Mouse (Mus musculus): Measurements from ENCODE around the gene Krt19. TPM values are rescaled to one million over a fixed set of nuclear protein-coding genes. Genes with fewer than 3 reads are reported as not detected.

Krt19 gene
- polyA plus RNA-seq, 2 experiments, result 1.8 to 2.4 TPM

- TF ChIP-seq EP300 (IDR thresholded peaks at IDR 0.05; ENCODE audit: low read depth) (no peak), CTCF (IDR thresholded peaks at IDR 0.05; ENCODE audit: low read depth) (no peak)
- WGBS (ENCODE audit: insufficient replicate concordance), result 35% methylated on average over 7 of the region's 7 CpGs
- ATAC-seq (ENCODE audit: insufficient read depth) (no peak), DNase-seq (ENCODE audit: low read depth in 3 of 3, low spot score in 3 of 3) (no peak)
- Histone ChIP-seq H3K27me3 (ENCODE audit: control insufficient read depth, insufficient read depth, low read length) (no peaks in the 10 kb centered on the region), H3K4me2 (ENCODE audit: low read depth) (no peak overlapping the region), H3K4me1 (replicated peaks; ENCODE audit: control insufficient read depth in 2 of 2, insufficient read depth in 2 of 2, low read length in 1 of 2) (no peaks in the 10 kb centered on the region; a peak in 1 of 4 replicates), H3K4me3 (ENCODE audit: insufficient read depth in 1 of 2, low read depth in 2 of 2, low read length in 2 of 2) (no peak overlapping the region), H3K36me3 (replicated peaks; ENCODE audit: control insufficient read depth, insufficient read depth, low read depth) (no peaks in the 10 kb centered on the region), H3K27ac (no peak overlapping the region), H3K9me3 (ENCODE audit: control insufficient read depth, low read length) (no peaks in the 10 kb centered on the region), H3K9ac (replicated peaks) (no peak overlapping the region)
Measured at GRCm38 (mm10) chr11:100164392-100164791, 15.9 kb upstream of the Krt19 start.

- Histone ChIP-seq H3K4me3 (ENCODE audit: insufficient read depth in 1 of 2, low read depth in 2 of 2, low read length in 2 of 2) (no peak overlapping the region), H3K4me2 (ENCODE audit: low read depth) (no peak overlapping the region), H3K27ac (no peak overlapping the region), H3K36me3 (replicated peaks; ENCODE audit: control insufficient read depth, insufficient read depth, low read depth) (no peaks in the 10 kb centered on the region), H3K9me3 (ENCODE audit: control insufficient read depth, low read length) (no peaks in the 10 kb centered on the region), H3K27me3 (ENCODE audit: control insufficient read depth, insufficient read depth, low read length) (no peaks in the 10 kb centered on the region), H3K4me1 (replicated peaks; ENCODE audit: control insufficient read depth in 2 of 2, insufficient read depth in 2 of 2, low read length in 1 of 2) (no peaks in the 10 kb centered on the region), H3K9ac (replicated peaks) (no peak overlapping the region)
- DNase-seq (ENCODE audit: low read depth in 3 of 3, low spot score in 3 of 3) (no peak), ATAC-seq (ENCODE audit: insufficient read depth) (no peak)
- WGBS (ENCODE audit: insufficient replicate concordance), result 49% methylated on average over 6 of the region's 6 CpGs
- TF ChIP-seq EP300 (IDR thresholded peaks at IDR 0.05; ENCODE audit: low read depth), result no peak
- no peak for TF ChIP-seq CTCF (IDR thresholded peaks at IDR 0.05; ENCODE audit: low read depth)
Measured at GRCm38 (mm10) chr11:100157908-100158477, 9.5 kb upstream of the Krt19 start.

- no peaks in the 10 kb centered on the region for H3K27me3 ChIP-seq (ENCODE audit: control insufficient read depth, insufficient read depth, low read length)
- 49% methylated on average over 3 of the region's 3 CpGs for WGBS (ENCODE audit: insufficient replicate concordance)
- ATAC-seq (ENCODE audit: insufficient read depth), result no peak
- no peak overlapping the region for H3K27ac ChIP-seq
- H3K9ac ChIP-seq (replicated peaks), result no peak overlapping the region
- no peak overlapping the region for H3K4me2 ChIP-seq (ENCODE audit: low read depth)
- no peaks in the 10 kb centered on the region for H3K36me3 ChIP-seq (replicated peaks; ENCODE audit: control insufficient read depth, insufficient read depth, low read depth)
- TF ChIP-seq EP300 (IDR thresholded peaks at IDR 0.05; ENCODE audit: low read depth) (no peak), CTCF (IDR thresholded peaks at IDR 0.05; ENCODE audit: low read depth) (no peak)
- no peak overlapping the region for H3K4me3 ChIP-seq (ENCODE audit: insufficient read depth in 1 of 2, low read depth in 2 of 2, low read length in 2 of 2)
- H3K4me1 ChIP-seq (replicated peaks; ENCODE audit: control insufficient read depth in 2 of 2, insufficient read depth in 2 of 2, low read length in 1 of 2), result no peaks in the 10 kb centered on the region
- H3K9me3 ChIP-seq (ENCODE audit: control insufficient read depth, low read length), result no peaks in the 10 kb centered on the region
- DNase-seq (ENCODE audit: low read depth in 3 of 3, low spot score in 3 of 3), result no peak
Measured at GRCm38 (mm10) chr11:100157331-100157730, 8.9 kb upstream of the Krt19 start.

GRCm38 (mm10) chr11:100155497-100156255 lies 7.2 kb upstream of the Krt19 start:
- H3K27ac ChIP-seq, result no peak overlapping the region
- no peak overlapping the region for H3K9ac ChIP-seq (replicated peaks)
- H3K27me3 ChIP-seq (ENCODE audit: control insufficient read depth, insufficient read depth, low read length), result no peaks in the 10 kb centered on the region
- ATAC-seq (ENCODE audit: insufficient read depth) (no peak), DNase-seq (ENCODE audit: low read depth in 3 of 3, low spot score in 3 of 3) (no peak)
- H3K4me1 ChIP-seq (replicated peaks; ENCODE audit: control insufficient read depth in 2 of 2, insufficient read depth in 2 of 2, low read length in 1 of 2), result no peaks in the 10 kb centered on the region
- H3K9me3 ChIP-seq (ENCODE audit: control insufficient read depth, low read length), result no peaks in the 10 kb centered on the region
- no peak overlapping the region for H3K4me3 ChIP-seq (ENCODE audit: insufficient read depth in 1 of 2, low read depth in 2 of 2, low read length in 2 of 2)
- H3K4me2 ChIP-seq (ENCODE audit: low read depth), result no peak overlapping the region
- TF ChIP-seq EP300 (IDR thresholded peaks at IDR 0.05; ENCODE audit: low read depth) (no peak), CTCF (IDR thresholded peaks at IDR 0.05; ENCODE audit: low read depth) (no peak)
- WGBS (ENCODE audit: insufficient replicate concordance), result 42% methylated on average over 8 of the region's 8 CpGs
- no peaks in the 10 kb centered on the region for H3K36me3 ChIP-seq (replicated peaks; ENCODE audit: control insufficient read depth, insufficient read depth, low read depth)

- WGBS (ENCODE audit: insufficient replicate concordance), result 34% methylated on average over 5 of the region's 5 CpGs
- no peak for DNase-seq (ENCODE audit: low read depth in 3 of 3, low spot score in 3 of 3)
- H3K4me2 ChIP-seq (ENCODE audit: low read depth), result no peak overlapping the region
Measured at GRCm38 (mm10) chr11:100147566-100148353, 705 bp downstream of the Krt19 start.

More at GRCm38 (mm10) chr11:100147566-100148353, 705 bp downstream of the Krt19 start:
- Histone ChIP-seq H3K27ac (no peak overlapping the region), H3K4me1 (replicated peaks; ENCODE audit: control insufficient read depth in 2 of 2, insufficient read depth in 2 of 2, low read length in 1 of 2) (no peaks in the 10 kb centered on the region), H3K4me3 (ENCODE audit: insufficient read depth in 1 of 2, low read depth in 2 of 2, low read length in 2 of 2) (no peak overlapping the region), H3K9me3 (ENCODE audit: control insufficient read depth, low read length) (no peaks in the 10 kb centered on the region), H3K9ac (replicated peaks) (no peak overlapping the region), H3K36me3 (replicated peaks; ENCODE audit: control insufficient read depth, insufficient read depth, low read depth) (no peaks in the 10 kb centered on the region), H3K27me3 (ENCODE audit: control insufficient read depth, insufficient read depth, low read length) (peaks cover 11% of the 10 kb centered on the region)
- ATAC-seq (ENCODE audit: insufficient read depth), result no peak
- no peak for TF ChIP-seq CTCF (IDR thresholded peaks at IDR 0.05; ENCODE audit: low read depth)
- TF ChIP-seq EP300 (IDR thresholded peaks at IDR 0.05; ENCODE audit: low read depth), result no peak

Data from liver, embryonic 14.5 days (tissue).